Mouse (Mus musculus): ENCODE measurements around the gene Lipa.

The Lipa gene

DNA sequence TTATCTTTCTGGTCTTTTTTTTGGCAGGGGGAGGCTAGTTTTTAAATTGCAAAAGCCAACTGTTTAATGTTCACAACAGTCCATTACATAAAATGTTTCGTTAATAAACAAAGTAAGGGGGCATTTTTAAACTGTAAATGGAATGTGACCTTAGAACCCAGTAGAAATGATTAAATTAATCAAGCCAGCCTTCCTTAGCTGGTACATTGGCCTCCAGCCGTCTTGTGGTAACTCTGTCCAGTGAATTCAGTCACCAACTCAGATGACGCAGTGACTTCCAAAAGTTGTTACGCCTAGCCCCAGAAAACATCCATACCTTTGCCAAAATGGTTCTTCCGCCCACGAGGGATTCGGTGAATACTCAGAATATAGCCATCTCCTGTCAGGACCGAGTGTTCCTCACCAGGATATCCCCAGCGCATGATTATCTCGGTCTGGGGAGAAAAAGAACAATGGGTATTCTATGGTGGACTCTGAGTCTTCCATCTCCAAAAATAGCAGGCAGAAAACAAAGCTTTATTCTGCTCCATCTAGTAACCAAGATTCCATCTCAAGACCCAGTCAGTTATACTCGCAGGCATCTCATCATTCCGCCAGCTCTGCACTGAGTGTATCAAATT, 4.1 kb downstream of the Lipa start:
- no peak for DNase-seq (ENCODE audit: low read depth, low spot score)

DNA sequence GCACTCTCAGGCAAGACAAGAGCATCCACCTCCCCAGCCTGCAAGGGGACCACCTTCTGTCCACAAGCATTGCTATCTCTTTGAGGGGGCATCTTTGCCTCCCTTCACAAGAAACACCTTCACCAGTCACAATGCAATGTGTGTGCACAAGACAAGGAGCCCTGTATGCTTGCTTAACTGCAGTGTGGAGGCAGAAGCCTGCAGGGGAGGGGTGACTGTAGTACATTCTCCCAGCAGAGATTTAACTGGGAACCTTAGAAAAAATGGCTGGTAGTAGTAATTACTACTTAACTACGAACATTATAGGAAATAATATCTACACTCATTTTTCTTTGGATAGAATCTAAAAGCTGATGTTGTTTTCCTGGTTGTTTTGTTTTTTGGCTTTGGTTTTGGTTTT, 5.3 kb downstream of the Lipa start:
- no peak for DNase-seq (ENCODE audit: low read depth, low spot score)

DNA sequence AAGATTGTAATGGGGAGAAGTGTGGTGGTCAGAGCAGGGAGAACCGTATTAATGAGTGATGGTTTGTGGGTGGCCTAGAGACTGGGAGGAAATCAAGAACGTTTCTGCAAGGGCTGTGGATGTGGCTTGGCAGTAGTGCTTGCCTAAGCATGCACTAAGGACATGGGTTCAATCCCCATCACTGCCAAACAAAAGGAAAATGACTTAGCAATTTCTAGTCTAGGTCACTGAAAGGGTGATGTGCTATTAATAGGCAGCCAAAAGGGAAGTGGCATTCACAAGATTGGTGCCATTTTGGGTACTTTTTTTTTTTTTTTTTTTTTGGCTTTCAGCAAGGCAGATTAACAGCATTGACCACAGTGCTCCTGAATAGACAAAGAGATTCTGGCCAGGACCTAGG, 5.9 kb downstream of the Lipa start:
- DNase-seq (ENCODE audit: low read depth, low spot score) = no peak

DNA sequence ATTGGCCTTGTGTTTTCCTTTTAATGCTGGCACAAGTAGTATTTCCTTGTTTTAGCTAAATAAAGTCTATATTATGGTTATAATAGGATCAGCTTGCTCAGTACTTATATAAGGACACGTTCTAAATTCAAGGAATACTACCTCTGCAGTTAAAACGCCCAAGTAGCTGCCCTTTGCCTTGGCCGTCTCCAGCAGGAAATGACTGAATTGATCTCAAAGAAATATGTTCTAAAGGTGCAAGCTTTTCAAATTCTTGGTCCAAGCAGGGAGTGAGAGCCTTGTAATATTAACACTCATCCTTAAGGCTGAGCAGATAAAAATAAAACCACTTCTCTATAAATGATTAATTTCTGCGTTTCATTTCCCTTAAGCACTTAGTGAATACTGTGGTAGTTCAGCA, 7.2 kb downstream of the Lipa start:
- no peak for DNase-seq (ENCODE audit: low read depth, low spot score)

DNA sequence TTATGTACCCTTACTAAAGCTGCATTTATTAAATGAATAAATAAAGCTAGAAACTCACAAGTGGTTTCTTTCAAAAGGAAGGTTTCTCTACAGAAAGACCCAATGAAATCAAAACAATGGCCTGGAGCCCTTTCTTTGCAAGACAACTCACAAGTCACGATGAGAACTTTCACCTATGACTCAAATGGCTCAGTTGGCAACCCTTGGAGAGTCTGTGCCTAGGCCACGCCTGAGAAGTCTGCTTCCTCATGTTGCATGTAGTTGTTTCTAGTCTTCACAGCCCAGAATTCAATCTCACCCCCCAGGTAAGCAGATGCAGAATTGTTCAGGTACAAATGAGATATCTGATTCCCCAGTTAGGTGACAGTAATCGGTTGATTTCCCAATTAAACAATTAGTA, 7.6 kb downstream of the Lipa start:
- DNase-seq (ENCODE audit: low read depth, low spot score) = no peak

DNA sequence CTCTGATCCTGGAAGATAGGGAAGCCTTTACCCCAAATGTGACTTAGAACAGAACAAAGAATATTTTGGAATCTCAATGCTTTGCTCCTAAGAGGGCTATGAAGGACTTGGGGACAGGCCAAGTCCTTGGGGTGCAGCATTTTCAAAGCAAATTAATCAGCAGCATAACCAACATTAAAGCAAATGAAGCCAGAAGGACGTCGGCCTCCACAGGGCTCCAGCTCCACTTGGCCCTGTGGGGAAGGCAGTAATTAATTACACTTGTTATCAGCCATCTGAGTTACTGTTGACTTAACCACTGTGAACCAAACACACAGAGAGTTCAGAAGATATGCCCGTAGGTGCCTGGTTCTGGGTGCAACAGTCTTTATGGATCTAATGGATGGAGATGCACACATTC, 8.5 kb downstream of the Lipa start:
- DNase-seq (ENCODE audit: low read depth, low spot score) = no peak

DNA sequence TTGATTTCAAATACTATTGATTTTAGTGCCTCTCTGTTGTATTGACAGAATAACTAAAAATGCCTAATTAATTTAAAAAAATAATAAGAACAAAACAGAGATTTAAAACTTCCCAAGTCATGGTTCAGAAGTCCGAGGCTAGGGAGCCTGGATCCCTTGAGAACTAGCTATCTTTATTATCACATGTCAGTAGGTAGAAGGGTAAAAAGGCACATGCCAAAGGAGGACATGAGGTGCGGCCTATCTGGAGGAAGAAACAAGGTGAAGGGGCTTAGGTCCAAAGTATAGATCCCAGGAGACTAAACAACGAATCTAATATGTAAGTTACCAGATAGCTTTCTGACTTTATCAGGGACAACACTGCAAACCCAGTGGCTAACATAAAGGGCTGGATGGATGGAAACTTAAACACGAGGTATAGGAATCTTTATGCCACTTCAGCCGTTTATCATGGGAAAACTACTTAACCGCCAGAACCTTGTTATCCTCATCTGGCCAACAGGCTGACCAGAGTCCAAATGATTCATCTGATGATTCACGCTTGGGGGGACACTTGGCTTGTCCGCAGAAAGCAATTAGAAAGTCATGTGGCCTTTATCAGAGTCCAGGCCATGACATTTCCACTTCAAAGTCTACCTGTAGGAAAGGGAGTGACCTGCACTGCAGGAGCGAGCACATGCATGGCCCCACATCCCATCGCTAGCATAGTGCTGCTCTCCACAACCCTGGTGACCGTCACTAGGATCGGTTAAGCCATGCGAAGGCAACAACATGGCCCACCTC, 9.3 kb downstream of the Lipa start:
- no peak for DNase-seq (ENCODE audit: low read depth, low spot score)

DNA sequence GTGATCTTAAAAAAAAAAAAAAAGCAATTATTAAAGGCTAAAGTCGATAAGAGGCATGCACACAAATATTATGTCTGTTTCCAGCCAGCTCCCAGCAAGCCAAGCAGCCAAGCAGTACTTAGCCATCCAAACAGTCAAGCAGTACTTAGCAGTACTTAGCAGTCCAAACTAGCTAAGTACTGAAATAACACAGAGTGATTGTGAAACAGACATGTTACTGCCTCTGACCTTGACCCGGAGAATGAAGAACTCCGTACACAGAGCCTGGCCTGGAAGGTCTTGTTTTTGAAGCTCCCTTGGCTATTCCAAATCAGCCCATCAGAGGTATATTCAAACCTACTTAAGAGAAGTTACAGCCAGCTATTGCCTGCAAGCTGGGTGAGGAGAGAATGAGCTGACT, 10.1 kb downstream of the Lipa start:
- no peak for DNase-seq (ENCODE audit: low read depth, low spot score)

DNA sequence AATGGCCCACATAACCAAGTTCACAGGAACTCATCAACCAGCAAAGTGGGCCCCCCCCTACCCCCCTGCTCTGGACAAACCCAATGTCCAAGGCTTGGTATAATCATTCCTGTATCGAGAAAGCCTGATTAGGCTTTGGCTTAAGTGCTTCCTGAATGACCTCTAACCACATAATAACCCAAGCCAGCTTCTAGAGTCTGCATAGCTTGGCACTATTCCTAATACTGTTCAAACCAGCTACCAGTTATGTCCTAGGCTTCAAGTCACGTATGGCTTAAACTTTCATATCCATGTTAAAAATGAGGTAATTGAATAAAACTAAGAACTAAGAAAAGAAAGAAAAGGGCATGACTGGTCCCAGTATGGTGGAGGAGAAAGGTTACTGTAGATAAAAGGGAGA, 10.9 kb downstream of the Lipa start:
- no peak for DNase-seq (ENCODE audit: low read depth, low spot score)

DNA sequence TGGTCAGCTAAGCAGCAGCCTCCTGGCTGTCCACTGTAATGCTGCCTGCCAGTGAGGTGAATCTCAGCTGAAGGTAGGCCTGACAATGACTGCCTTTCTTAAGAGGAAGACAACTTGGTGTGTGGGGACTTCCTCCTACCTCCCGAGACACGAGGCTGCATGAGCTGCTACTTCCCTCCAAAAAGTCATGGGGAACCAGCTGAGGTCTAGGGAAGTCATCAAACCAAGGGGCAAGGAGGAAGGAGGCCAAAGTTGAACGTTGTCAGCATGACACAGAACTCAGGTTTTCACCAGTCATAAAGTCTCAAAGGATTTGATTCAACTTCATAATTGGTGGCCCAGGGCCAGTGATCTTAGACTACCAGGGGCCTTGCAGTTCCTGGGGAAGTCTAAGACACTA, 11.6 kb downstream of the Lipa start:
- no peak for DNase-seq (ENCODE audit: low read depth, low spot score)

DNA sequence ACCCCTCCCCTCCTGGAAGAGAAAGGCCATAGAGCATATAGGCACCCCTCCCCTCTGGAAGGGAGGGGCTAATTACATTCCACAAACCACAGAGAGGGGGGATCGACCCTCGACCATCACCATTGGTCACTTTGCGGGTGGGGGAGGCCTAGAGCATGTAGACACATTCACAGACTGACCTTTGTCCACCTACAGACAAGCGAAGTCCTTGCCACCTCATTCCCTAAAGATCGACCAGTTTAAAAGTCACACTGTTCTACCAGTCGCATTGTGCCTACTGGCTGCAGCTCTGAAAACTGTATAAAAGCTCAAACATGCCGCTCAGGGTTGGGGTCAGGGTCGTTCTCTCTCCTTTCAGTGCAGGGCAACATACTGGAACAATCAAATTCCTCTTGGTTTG, 15.7 kb downstream of the Lipa start:
- no peak for DNase-seq (ENCODE audit: low read depth, low spot score)

DNA sequence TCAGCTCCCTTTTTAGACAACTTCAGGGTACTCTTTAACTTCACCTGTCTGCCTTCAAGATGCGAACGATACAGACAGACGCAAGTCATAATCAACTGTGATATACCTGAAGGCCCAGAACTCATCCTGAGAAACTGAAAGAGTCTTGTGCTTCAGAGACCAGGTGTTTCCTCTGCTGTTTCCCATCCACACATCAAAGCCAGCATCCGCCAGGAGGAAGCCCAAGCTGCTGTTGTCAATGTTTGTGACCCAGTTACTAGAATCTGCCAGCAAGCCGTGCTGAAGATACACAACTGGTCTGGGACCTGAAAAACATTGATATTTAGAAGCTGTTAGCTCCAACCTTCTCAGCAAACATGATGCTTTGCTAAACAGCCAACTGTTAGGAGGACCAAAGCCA, 16.6 kb downstream of the Lipa start:
- DNase-seq (ENCODE audit: low read depth, low spot score) = peak; percentile 69

DNA sequence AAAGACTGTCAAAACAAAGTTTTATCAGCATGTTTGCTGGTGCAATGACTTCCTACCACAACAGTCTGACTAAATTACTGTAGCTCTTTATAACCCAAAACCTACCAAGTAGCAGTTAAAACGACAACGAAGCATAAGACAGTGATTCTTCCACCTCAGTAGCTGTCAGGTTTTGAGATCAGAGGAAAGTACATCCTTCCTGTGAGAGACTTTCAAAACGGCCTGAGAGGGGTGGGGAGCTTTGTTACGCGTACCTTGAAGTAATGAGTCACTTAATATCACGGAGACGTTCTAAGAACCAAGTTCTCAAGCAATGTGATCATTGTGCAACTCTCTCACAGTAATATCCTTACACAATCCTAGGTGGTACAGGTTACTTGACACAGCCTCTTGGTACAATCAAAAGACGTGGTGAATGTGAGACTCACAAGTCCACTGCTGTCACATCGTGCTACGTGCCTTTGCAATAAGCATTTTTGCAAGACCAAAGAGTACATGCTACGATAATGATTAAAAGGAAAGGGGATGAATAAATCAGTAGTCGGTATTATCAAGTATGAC, 22.0 kb downstream of the Lipa start:
- peak; percentile 77 for DNase-seq (ENCODE audit: low read depth, low spot score)

DNA sequence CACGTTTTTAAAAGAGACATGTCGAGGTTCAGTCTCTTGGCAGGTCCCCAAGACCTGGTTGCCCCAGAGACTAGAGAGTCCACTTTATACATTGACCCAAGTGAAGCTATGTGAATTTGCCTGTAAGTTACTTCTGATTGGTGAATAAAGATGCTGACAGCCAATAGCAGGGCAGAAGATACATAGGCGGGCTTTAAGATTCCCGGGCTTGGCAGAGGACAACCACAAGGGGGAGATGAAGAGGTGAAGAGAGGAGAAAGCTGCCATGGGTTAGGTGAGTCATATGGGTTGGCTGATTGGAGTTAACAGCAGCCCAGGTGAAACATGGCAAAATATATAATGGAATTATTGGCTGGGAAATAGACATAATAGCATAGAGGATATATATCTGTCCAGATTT, 26.5 kb downstream of the Lipa start:
- peak; percentile 88 for DNase-seq (ENCODE audit: low read depth, low spot score)

DNA sequence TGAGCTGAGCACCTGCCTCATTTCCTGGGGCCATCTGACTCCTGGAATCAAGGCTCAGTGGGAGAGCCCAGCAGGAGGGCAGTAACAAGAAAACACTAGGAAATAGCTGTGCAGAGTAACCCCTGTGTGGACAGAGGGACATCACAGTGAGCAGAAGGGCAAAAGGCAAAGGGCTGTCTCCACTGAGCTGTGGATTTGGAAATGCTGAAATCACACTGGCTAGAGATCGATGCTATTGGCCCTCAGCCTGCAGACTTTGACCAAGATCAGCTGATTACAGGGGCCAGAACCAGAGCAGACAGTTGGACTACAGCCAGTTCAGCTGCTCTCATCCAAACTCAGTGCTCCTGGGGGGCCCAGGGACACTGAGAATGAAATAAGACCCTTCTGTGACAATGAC, 30.9 kb downstream of the Lipa start:
- no peak for DNase-seq (ENCODE audit: low read depth, low spot score)

DNA sequence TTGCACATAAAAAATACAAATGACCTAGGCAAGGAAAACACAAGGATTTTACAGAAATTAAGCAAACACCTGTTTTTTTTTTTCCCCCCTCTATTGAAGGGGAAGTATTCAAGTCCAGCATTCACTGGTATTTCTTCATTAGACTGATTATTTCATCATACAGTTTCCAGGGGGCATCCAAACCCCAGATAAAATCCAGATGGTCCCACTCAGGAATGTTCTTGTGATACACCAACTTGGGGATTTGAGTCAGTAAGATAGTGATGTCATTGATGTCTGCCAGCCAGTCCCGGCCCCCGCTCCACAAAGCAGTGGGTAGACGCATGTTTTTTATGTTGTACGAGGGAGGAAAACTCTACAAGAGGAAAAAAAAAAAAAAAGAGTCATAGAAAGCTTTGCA, 33.4 kb downstream of the Lipa start:
- no peak for DNase-seq (ENCODE audit: low read depth, low spot score)

DNA sequence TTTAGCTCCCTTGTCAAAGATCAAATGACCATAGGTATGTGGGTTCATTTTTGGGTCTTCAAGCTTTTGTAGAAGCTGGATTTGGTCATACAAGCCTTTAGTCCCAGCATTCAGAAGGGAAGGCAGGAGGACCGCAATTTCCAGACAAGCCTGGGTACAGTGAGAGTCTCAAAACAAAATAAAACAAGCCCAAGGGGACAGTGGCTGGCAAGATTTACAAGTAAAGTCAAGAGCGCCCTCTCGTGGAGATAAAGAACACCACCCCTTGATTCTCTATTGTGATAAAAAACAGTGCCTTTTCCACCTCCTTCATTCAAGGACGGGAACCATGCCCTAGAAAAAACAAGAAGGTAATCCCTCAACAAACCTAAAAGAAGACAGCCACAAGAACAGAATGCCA, 43.7 kb downstream of the Lipa start:
- peak; percentile 64 for DNase-seq (ENCODE audit: low read depth, low spot score)

DNA sequence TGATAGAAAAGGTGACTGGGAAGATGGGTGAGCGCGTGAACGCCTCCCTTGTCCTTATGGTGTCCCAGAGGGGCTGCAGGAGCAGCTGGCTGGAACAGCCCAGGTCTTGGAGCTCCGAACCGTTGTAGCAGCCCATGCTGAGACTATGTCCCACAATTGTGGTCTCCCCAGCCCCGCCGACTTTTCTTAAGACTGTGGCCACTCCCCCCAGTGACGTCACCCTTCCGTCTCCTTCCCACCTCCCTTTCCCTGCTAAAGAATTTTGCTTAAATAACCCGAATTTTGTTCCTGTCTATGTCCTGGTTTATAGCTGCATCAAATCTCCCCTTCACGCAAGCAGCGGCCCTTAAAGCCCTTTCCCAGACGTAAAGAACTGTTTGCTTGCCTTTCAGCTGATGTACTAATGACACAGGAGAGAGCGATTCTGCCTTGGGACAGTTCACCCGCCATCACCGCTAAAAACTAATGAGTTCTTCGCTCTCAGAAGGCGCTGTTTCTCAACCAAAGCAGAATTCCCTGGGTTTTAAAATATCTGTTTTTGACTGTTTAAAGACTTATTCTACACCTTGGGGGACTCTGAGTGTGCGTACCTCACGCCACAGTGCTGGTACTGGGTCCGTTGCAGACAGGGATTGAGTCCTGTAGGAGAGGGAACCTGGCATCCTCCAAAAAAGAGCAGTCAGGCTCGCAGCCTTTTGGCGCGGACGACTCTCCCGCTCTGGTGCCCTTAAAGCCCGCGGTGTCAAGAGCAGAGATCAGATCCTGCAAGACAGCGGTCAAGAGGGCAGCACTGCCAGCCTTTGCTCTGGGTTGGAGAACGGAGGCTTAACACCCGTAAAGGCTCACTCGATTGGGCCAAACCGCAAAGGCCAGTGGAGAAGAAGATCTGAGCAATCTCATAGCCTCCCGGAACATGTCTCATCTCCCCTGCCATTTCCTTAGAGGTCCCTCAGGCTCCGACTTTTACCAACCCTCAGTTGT, 52.0 kb downstream of the Lipa start, which contains the start of gene Ch25h:
Gene Ch25h, minus strand, starts transcription at position 174 of the 981 bp plus-strand sequence.
- DNase-seq (ENCODE audit: low read depth, low spot score) = peak; percentile 42

DNA sequence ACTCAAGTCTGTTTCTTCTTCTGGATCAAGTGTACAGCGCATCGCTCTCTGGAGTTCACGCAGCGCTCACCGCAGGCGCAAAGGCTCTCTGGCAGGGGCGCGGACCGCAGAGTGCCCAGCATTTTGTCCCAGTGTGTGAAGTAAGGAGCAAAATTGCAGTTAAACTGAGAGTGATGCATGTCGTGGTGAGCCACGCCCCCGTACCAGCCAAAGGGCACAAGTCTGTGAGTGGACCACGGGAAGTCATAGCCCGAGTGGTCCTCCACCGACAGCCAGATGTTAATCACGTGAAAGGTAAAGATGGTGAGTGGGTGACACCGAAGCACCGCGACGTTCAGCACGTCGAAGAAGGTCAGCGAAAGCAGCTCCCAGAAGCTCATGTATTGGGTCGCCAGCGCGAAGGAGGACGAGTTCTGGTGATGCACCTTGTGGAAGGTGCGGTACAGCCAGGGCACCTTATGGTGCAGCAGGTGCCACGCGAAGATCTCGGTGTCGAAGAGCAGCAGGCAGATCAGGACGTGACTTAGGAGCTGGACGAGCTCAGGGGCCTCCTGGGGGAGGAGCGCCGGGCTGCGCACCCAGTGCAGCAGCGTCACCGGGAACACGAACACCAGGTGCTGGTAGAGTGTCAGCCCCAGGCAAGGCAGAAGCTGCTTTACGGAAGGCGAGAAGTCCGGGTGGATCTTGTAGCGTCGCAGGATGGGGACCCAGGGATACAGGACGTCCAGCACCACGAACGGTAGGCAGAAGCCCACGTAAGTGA, 52.9 kb downstream of the Lipa start:
- peak; percentile 41 for DNase-seq (ENCODE audit: low read depth, low spot score)

DNA sequence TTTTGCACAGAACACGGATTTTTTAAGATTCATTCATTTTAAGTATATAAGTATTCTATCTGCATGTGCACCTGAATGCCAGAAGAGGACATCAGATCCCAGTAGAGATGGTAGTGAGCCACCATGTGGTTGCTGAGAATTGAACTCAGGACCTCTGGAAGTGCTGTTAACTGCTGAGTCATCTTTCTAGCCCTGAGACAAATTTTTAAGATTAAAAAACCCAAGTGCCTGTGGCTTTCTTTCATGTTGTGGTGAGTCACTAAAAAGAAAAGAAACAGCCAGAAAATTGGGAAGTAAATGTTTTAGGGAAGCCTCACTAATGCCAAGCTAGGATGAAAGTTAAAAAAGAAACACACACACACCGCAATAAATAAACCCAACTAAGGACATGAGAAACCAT, 55.6 kb downstream of the Lipa start:
- no peak for DNase-seq (ENCODE audit: low read depth, low spot score)

DNA sequence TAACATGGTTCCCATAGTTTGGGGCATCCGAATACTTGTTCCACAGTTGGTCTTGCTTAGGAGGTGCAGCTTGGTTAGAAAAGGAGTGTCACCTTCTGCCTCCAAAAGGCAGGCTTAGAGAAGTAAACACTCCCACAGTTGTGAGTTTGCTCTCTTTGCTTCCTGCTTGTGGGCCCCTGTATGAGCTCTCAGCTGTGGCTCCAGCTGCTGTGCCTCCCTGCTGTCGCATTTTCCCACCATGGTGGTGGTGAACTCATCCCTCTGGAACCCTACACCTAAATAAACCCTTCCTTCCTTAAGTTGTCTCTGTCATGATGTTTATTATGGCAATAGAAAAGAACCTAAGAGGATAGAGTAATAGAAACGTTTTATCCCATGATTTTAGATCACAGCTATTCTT, 58.5 kb downstream of the Lipa start:
- no peak for DNase-seq (ENCODE audit: low read depth, low spot score)
